Mouse (Mus musculus) brown adipose tissue, adult 24 weeks (tissue): ENCODE data around the gene Irs3. TPM values are rescaled to one million over a fixed set of nuclear protein-coding genes. Genes with fewer than 3 reads are reported as not detected.
A peak's percentile ranks its signal among the peaks of the same experiment; 100 is the strongest.
"Not testable (repeated sequence)": the region's sequence is repeated elsewhere in the genome, so short reads cannot be mapped to it uniquely, and the experiment has no call there.

Experiments used
- H3K27ac ChIP-seq: fragments of 200-500 bp; replicated peaks from 2 replicates; pipeline ENCODE4 v1.5.1; 2012; ENCODE audit warnings: low read depth, mild to moderate bottlenecking, low read length
- H3K4me1 ChIP-seq: fragments of 200-500 bp; 2 replicates; pipeline ENCODE4 v1.6.1; 2012; ENCODE audit warnings: low read length, mixed read lengths; ENCODE audit not compliant: control insufficient read depth, insufficient read depth, insufficient read length
- H3K4me3 ChIP-seq: fragments of 200-500 bp; 2 replicates; pipeline ENCODE4 v1.5.1; 2012; ENCODE audit warnings: low read depth, mild to moderate bottlenecking, low read length, moderate library complexity; ENCODE audit not compliant: insufficient read depth
- polyA plus RNA-seq: library from polyadenylated mRNA; stranded (reverse); fragments of >200 nt; gene quantifications from 2 replicates; pipeline ENCODE4 v1.2.4, GENCODE M21; 2012; ENCODE audit not compliant: missing spikeins, insufficient read depth, insufficient read length

Gene Irs3
- polyA plus RNA-seq, 1 experiment, result 22.0 TPM

DNA sequence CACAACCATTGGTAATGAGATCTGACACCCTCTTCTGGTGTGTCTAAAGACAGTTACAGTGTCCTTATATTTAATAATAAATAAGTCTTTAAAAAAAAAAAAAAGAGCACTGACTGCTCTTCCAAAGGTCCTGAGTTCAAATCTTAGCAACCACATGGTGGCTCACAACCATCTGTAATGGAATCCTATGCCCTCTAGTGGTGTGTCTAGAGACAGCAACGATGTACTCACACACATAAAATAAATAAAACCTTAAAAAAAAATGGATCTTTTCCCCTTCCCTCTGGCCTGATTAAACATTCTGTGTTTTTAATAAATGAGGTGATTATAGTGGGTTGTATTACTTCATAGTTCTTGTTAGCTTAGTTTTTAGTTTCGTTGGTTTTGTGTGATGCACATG lies 30.6 kb downstream of the Irs3 start:
- H3K4me1 ChIP-seq, result peaks cover 13% of the 10 kb centered on the region
- H3K27ac ChIP-seq, H3K4me3 ChIP-seq: not testable (repeated sequence)

GRCm38 (mm10) chr5:137613550-137613949 lies 32.0 kb downstream of the Irs3 start, which contains the start of gene Pcolce:
TSS of gene Pcolce (minus strand) at chr5:137613784.
- peak within 1 kb of the TSS; percentile 71 for H3K27ac ChIP-seq
- no peak within 1 kb of the TSS for H3K4me3 ChIP-seq
- H3K4me1 ChIP-seq, result peaks cover 20% of the 10 kb centered on the region

GRCm38 (mm10) chr5:137613076-137613475 lies 32.4 kb downstream of the Irs3 start:
- H3K4me3 ChIP-seq, result no peak overlapping the region
- peak overlapping the region; percentile 55 for H3K27ac ChIP-seq
- H3K4me1 ChIP-seq, result peaks cover 20% of the 10 kb centered on the region

DNA sequence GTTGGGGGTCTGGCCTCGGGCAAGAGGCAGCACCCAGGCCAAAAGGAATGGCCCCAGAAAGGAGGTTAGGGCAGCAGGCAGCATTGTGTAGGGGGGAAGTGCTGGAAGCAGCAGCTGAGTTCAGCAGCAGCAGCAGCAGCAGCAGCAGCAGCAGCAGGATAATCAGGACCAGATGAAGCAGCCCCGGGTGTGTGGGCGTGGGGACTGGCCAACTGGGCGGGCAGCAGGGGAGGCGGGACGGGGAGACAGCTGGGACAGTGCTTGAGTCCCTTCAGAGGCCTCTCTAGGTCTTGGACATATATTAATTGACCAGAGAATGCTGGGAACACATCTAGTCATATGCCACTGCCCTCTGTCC lies 34.3 kb downstream of the Irs3 start:
- H3K4me3 ChIP-seq, result peak overlapping the region; percentile 48
- peaks cover 20% of the 10 kb centered on the region for H3K4me1 ChIP-seq
- H3K27ac ChIP-seq, result peak overlapping the region; percentile 83

DNA sequence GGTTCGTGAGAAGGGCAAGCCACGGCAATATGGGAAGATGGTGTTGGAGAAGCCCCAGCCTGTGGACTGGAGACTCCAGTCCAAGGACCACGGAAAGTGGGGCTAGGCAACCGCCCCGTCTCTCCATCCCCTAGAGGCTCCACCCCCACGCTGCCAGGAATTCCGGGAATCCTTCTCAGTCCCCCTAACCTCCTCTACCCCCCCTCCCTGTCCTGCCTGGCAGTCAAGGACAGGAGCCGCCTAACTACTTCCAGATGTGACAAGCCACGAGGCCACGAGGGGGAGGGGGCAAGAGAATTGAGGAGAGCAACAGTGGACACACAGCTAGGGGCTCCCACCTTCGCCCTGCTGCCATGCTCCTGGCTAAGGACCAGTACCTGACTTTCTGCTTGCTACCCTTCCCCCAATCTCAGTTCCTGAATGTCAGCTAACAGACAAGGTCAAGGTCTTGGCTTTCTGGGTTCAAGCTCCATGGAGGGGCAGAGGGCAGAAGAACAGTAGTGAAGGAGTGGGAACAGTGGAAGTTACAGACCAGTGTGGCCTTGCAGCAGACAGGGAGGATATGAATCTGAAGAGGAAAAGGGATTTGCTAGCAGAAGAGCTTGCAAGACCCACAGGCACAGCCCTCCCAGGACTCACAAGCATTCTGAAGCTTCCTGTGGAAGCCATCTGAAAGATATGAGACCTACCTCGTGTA lies 34.8 kb downstream of the Irs3 start:
- Histone ChIP-seq H3K4me3 (peak overlapping the region; percentile 48), H3K4me1 (peaks cover 20% of the 10 kb centered on the region)

GRCm38 (mm10) chr5:137610056-137610455 lies 35.5 kb downstream of the Irs3 start:
- Histone ChIP-seq H3K27ac (peak overlapping the region; percentile 53), H3K4me3 (peak overlapping the region; percentile 48), H3K4me1 (peaks cover 20% of the 10 kb centered on the region)

More for the DNA sequence above, 34.8 kb downstream of the Irs3 start:
- peak overlapping the region; percentile 83 for H3K27ac ChIP-seq

GRCm38 (mm10) chr5:137609292-137609691 lies 36.2 kb downstream of the Irs3 start:
- peaks cover 20% of the 10 kb centered on the region for H3K4me1 ChIP-seq

GRCm38 (mm10) chr5:137608654-137609190 lies 36.8 kb downstream of the Irs3 start:
- Histone ChIP-seq H3K4me3 (peak overlapping the region; percentile 48; the same call in 1 of the 2 replicates), H3K4me1 (peaks cover 17% of the 10 kb centered on the region), H3K27ac (no peak overlapping the region)

More at GRCm38 (mm10) chr5:137609292-137609691, 36.2 kb downstream of the Irs3 start:
- Histone ChIP-seq H3K27ac (no peak overlapping the region), H3K4me3 (peak overlapping the region; percentile 48)

- Histone ChIP-seq H3K4me3 (no peak overlapping the region), H3K27ac (no peak overlapping the region)
Measured at GRCm38 (mm10) chr5:137607860-137608653, 37.5 kb downstream of the Irs3 start.

DNA sequence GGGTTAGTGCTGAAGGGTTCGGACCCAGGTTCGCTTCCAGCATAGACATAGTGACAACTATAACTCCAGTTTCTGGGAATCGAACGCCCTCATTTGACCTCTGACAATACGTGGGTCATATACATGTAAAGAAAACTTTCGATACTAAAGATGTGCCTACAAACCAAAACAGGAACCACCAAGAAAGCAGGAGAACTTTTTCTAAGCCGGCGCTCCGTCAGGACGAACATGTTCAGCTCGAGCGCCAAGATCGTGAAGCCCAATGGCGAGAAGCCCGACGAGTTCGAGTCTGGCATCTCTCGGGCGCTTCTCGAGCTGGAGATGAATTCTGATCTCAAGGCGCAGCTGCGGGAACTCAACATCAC lies 44.2 kb downstream of the Irs3 start:
- peaks cover 10% of the 10 kb centered on the region for H3K4me1 ChIP-seq
- peak overlapping the region; percentile 67 for H3K27ac ChIP-seq
- H3K4me3 ChIP-seq, result peak overlapping the region; percentile 60

More at GRCm38 (mm10) chr5:137607860-137608653, 37.5 kb downstream of the Irs3 start:
- peaks cover 15% of the 10 kb centered on the region for H3K4me1 ChIP-seq

DNA sequence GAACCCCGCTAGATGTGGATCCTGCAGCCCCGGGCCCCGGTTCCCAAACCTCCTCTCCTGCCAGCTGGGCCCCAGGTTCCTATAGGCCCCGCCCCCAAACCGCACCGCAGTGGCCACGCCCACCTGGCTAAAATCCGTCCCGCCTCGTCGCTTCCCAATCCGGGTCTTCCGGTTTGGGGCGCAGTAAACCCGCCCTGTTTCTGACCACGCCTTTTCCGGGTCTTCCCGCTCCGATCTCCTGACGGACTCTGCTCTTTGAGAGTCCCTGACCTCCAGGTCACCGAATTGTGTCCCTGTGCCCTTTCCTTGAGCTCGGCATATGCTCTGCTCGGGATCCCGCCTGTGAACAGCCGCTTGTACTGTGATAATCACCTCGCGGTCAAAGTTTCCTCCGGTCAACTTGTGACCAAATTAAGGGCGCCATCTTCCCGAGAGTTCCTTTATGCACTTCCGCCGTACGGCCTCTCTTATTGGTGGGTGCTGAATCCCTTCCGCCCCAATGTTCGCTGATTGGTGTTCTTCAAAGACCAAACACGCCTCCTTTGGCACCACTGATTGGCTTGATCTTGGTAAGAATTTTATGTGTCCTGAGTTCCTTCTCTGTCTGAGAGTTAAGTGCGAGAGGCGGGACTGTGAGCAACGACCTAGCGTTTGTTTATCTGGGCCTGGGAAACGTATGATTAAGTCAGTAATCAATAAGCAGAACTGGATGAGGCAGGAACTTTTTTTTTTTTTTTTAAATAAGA lies 44.7 kb downstream of the Irs3 start, which contains the start of gene Mospd3:
Mospd3 (minus strand) TSS at position 440 of the 746 bp plus-strand sequence.
- H3K27ac ChIP-seq, result peak within 1 kb of the TSS; percentile 100
- peaks cover 10% of the 10 kb centered on the region for H3K4me1 ChIP-seq
- H3K4me3 ChIP-seq, result peak within 1 kb of the TSS; percentile 92

DNA sequence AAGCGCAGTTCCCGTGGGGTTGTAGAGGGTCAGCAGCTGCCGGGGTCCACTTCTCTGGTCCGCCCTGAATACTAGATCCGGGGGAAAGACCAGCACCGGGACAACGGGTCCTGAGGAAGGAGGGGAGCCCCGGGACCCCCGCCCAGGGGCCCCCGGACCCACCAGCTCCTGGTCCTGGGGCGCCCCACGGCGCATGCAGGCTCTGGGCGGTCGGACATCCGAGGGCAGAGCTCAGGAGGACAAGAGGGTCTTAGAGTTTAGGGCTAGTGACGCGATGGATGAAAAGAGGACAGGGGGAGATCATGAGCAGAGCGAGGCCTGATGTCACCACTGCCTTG lies 45.3 kb downstream of the Irs3 start:
- Histone ChIP-seq H3K27ac (peak overlapping the region; percentile 62), H3K4me1 (peaks cover 10% of the 10 kb centered on the region), H3K4me3 (peak overlapping the region; percentile 92)

- Histone ChIP-seq H3K4me1 (peaks cover 10% of the 10 kb centered on the region), H3K27ac (no peak overlapping the region), H3K4me3 (peak overlapping the region; percentile 92)
Measured at GRCm38 (mm10) chr5:137599600-137599999, 45.9 kb downstream of the Irs3 start.

DNA sequence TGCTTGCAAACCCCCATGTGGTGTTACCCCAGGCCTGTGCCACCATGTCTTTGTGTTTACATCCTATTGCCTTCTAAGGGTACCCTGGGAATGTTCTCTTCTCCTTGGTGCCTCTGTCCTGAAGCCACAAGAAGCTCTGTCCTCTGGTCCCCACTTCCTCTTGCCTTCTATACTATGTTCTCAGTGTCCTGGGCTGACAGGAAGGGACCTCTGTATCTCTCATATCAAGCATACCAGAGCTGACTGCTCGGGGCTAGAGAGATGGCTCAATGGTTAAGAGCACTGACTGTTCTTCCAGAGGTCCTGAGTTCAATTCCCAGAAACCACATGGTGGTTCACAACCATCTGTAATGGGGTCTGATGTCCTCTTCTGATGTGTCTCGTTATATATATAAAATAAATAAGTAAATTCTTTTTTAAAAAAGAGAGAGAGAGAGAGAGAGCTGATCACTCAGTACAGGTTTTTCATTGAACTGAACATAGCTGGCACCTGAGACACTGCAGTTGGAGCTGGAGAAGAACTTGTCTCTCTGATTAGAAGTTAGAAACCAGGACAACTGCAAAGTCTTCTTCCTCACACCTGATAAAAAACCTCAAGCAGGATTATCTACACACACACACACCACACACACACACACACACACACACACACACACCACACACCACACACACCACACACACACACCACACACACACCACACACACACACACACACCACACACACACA lies 47.3 kb downstream of the Irs3 start:
- no peak overlapping the region for H3K4me3 ChIP-seq
- H3K4me1 ChIP-seq, result peaks cover 10% of the 10 kb centered on the region
- H3K27ac ChIP-seq, result no peak overlapping the region
